Mouse (Mus musculus) forebrain, embryonic 14.5 days (tissue): ENCODE data around the gene Pam. TPM values are rescaled to one million over a fixed set of nuclear protein-coding genes. Genes with fewer than 3 reads are reported as not detected.

Experiments used
- ATAC-seq: fragments of 200-750 bp; cut with Nextera tagmentation; 2 replicates; pipeline ENCODE4 v1.8.0; 2017; ENCODE audit warnings: mild to moderate bottlenecking, moderate library complexity
- DNase-seq: peaks from one replicate; pipeline ENCODE4 v3.0.0-alpha.2; 2015; ENCODE audit warnings: low spot score
- H3K27ac ChIP-seq: fragments of 300-500 bp; sonication (generic); 2 replicates; pipeline ENCODE4 v1.5.1; 2014; ENCODE audit warnings: low read depth, mild to moderate bottlenecking, control low read depth, low read length, moderate library complexity
- H3K27me3 ChIP-seq: fragments of 300-500 bp; sonication (generic); replicated peaks from 2 replicates; pipeline ENCODE4 v1.6.1; 2014; ENCODE audit warnings: low read length, control low read depth, mixed read lengths; ENCODE audit not compliant: control insufficient read depth, insufficient read depth
- H3K36me3 ChIP-seq: fragments of 300-500 bp; sonication (generic); 2 replicates; pipeline ENCODE4 v1.6.1; 2014; ENCODE audit warnings: low read length, control low read depth; ENCODE audit not compliant: control insufficient read depth, insufficient read depth
- H3K4me1 ChIP-seq: fragments of 300-500 bp; sonication (generic); 2 replicates; pipeline ENCODE4 v1.6.1; 2014; ENCODE audit warnings: antibody characterized with exemption, low read length, control low read depth; ENCODE audit not compliant: control insufficient read depth, insufficient read depth
- H3K4me2 ChIP-seq: fragments of 300-500 bp; sonication (generic); 2 replicates; pipeline ENCODE4 v1.6.1; 2014; ENCODE audit warnings: mild to moderate bottlenecking, control low read depth, low read length
- H3K4me3 ChIP-seq: fragments of 300-500 bp; sonication (generic); 2 replicates; pipeline ENCODE4 v1.5.1; 2014; ENCODE audit warnings: low read depth, low read length, control low read depth
- H3K9ac ChIP-seq: fragments of 300-500 bp; sonication (generic); 2 replicates; pipeline ENCODE4 v1.6.1; 2014; ENCODE audit warnings: mild to moderate bottlenecking, low read length, control low read depth, moderate library complexity
- H3K9me3 ChIP-seq: fragments of 300-500 bp; sonication (generic); replicated peaks from 2 replicates; pipeline ENCODE4 v1.6.1; 2016; ENCODE audit warnings: low read length, control low read depth, mixed read lengths; ENCODE audit not compliant: control insufficient read depth
- WGBS: fragments of 180-500 bp; shearing (Covaris S2); extraction: QIAGEN DNeasy Blood & Tissue Kit; methylation state at CpG from one replicate; pipeline ENCODE4 v1.1.7; 2014; 5-methylcytosine and 5-hydroxymethylcytosine counted together
- polyA plus RNA-seq: library from polyadenylated mRNA; unstranded; fragments of >200 nt; fragmentation: Nextera tagmentation; extraction: Ambion mirVana; gene quantifications from 2 replicates; pipeline ENCODE4 v1.2.1, GENCODE M21; 2014

The Pam gene
- polyA plus RNA-seq, 1 experiment from 2014 or later = 41.7 TPM

DNA sequence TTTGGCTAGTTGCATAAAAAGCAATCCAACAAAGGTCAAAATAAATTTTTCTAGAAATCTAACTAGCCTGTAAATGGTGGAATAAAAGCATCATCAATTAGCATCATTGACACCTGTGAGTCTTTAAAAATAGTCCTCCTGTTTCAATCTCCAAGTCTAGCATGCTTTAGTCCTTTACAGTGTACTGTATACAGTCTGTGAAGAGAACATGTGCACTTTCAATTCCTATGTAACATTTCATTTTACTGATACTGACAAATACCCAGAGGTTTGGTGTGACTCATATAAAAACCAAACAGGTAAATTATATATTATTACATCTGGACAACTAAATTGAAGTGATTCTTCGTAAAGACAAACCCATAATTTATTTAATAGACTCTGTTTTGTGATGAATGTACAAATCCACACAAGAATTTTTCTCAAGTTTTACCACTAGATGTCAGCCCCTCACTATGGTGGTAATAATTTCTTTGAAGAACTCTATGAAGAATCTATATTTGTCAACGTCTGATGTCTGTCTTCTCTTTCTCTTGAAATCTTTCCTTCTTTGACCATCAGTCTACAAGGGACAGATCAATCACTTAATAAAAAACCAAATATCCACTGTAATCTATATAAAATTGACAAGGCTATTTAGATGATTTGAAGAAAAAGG lies 286.1 kb downstream of the Pam start:
- DNase-seq (peak; percentile 81), ATAC-seq (peak; percentile 68)
- no peaks in the 10 kb centered on the region for H3K36me3 ChIP-seq
- no peaks in the 10 kb centered on the region for H3K4me1 ChIP-seq
- H3K9ac ChIP-seq = no peak overlapping the region
- no peak overlapping the region for H3K27ac ChIP-seq
- no peak overlapping the region for H3K4me2 ChIP-seq
- H3K27me3 ChIP-seq = no peaks in the 10 kb centered on the region
- WGBS = 39% methylated on average over 2 of the region's 2 CpGs
- no peaks in the 10 kb centered on the region for H3K9me3 ChIP-seq
- H3K4me3 ChIP-seq = no peak overlapping the region

DNA sequence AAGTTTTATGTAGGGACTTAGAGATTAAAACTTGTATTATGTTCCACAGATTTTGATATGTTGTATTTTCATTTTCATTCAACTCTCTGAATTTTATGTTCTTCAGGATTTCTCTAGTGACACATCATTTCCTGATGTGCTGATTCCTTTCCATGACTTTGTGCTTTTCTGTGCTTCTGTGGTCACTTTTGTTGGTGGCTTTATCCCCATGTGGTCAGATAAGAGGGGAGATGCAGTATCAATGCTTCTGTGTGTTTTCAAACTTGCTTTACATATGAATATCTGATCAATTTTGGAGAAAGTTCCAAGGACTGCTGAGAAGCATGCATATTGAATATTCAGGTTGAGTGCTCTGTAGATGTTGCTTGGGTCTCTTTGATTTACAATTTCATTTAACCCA lies 290.9 kb downstream of the Pam start:
- Histone ChIP-seq H3K27me3 (no peaks in the 10 kb centered on the region), H3K4me2 (no peak overlapping the region), H3K9me3 (no peaks in the 10 kb centered on the region), H3K36me3 (no peaks in the 10 kb centered on the region), H3K27ac (no peak overlapping the region), H3K4me3 (no peak overlapping the region), H3K9ac (no peak overlapping the region), H3K4me1 (no peaks in the 10 kb centered on the region)
- ATAC-seq = no peak
- no peak for DNase-seq

DNA sequence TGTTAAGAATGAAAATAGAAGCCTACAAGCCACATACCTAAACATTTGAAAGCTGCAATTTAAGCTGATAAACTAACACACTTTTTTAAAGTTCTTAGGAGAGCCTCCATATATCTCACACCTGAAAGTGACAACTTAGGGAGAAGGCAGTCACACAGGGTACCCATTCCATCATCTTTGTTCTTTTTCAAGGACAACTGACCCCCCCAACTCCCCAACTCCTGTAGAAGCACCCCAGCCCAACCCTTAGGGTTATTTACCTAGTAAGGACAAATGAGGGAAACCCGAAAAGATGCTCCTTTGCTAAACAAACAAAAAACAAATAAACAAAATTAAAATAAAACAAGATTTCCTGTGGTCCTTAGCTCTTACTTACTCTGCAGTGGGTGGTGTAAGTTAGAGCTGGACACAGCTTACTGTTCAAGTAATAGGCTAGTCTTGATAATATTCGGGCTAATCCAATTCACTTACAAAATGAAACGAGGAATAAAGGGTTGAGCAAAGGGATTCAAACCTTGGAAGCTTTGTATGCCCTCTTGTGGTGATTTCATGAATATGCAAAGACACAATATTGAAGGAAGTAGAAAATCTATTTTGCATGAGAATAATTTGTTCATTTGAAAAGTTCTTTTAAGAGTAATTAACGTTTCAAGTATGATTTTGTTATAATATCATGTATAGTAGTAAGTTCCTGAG lies 293.1 kb downstream of the Pam start:
- DNase-seq = peak; percentile 79

GRCm38 (mm10) chr1:97795936-97796335 lies 299.5 kb downstream of the Pam start:
- DNase-seq = no peak
- Histone ChIP-seq H3K4me2 (no peak overlapping the region), H3K36me3 (no peaks in the 10 kb centered on the region), H3K27ac (no peak overlapping the region), H3K4me3 (no peak overlapping the region), H3K4me1 (no peaks in the 10 kb centered on the region), H3K9ac (no peak overlapping the region), H3K9me3 (no peaks in the 10 kb centered on the region), H3K27me3 (no peaks in the 10 kb centered on the region)
- ATAC-seq = no peak
- 89% methylated on average over 9 of the region's 9 CpGs for WGBS

More for the DNA sequence above, 293.1 kb downstream of the Pam start:
- no peaks in the 10 kb centered on the region for H3K4me1 ChIP-seq
- H3K4me2 ChIP-seq = no peak overlapping the region
- H3K36me3 ChIP-seq = no peaks in the 10 kb centered on the region
- H3K9me3 ChIP-seq = no peaks in the 10 kb centered on the region
- no peak overlapping the region for H3K4me3 ChIP-seq
- no peak overlapping the region for H3K9ac ChIP-seq
- 0 out of 2 replicates have a peak, but pooled peaks have one; percentile 55 for ATAC-seq
- H3K27ac ChIP-seq = no peak overlapping the region
- 33% methylated on average over 4 of the region's 4 CpGs for WGBS
- H3K27me3 ChIP-seq = no peaks in the 10 kb centered on the region

DNA sequence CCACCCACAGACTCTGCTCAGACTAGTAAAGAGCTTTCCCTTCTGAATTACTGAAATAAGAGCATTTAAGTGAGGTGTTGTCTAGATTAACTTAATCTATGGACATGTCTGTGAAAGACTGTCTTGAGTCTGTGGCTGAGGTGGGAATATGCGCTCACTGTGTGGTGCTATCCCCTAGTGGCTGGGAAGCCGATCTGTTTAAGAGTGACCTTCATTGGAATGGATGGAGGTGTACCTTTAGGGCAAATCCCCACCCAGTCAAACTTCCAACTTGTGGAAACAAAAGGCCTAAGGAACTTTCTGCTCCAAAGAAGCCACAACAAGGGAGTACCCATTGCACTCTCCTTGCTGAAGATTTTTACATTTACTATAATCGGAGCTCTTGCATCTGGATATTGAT lies 301.3 kb downstream of the Pam start:
- DNase-seq (no peak), ATAC-seq (no peak)
- Histone ChIP-seq H3K36me3 (no peaks in the 10 kb centered on the region), H3K4me2 (no peak overlapping the region), H3K27me3 (no peaks in the 10 kb centered on the region), H3K4me1 (no peaks in the 10 kb centered on the region), H3K4me3 (no peak overlapping the region), H3K9ac (no peak overlapping the region), H3K9me3 (no peaks in the 10 kb centered on the region), H3K27ac (no peak overlapping the region)
- WGBS = 93% methylated on average over 3 of the region's 3 CpGs

- 87% methylated on average over 2 of the region's 2 CpGs for WGBS
- Histone ChIP-seq H3K4me1 (no peaks in the 10 kb centered on the region), H3K27ac (no peak overlapping the region), H3K4me2 (no peak overlapping the region), H3K27me3 (no peaks in the 10 kb centered on the region), H3K9ac (no peak overlapping the region), H3K9me3 (no peaks in the 10 kb centered on the region), H3K36me3 (0 out of 2 replicates have a peak, but pooled peaks cover 5% of the 10 kb centered on the region), H3K4me3 (no peak overlapping the region)
- no peak; the same call in 1 of the 2 replicates for ATAC-seq
- DNase-seq = peak; percentile 45
These were observed 307.0 kb downstream of the Pam start for GRCm38 (mm10) chr1:97788490-97788889.

DNA sequence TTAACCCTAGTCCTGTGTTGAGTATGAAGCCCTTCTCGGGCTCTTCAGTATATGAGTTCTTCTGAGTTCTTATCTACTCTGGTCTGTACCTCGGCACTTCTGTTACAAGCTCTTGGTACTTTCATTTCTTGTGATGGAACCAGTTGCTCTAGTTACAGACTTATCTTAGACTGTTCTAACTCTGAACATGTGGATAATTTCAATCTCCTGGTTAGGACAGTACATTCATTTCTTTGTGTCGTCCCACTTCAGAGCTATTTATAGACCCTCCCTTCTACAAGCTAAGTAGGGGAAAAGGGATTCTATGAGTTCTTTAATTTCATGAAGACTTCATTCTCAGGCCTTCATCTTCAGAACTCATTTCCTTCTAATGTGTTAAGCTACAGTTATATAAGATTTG lies 307.8 kb downstream of the Pam start:
- no peak for ATAC-seq
- 0 out of 2 replicates have a peak, but pooled peaks cover 5% of the 10 kb centered on the region for H3K36me3 ChIP-seq
- no peak for DNase-seq
- no peak overlapping the region for H3K4me3 ChIP-seq
- WGBS = 92% methylated on average over 3 of the region's 3 CpGs
- no peaks in the 10 kb centered on the region for H3K4me1 ChIP-seq
- no peak overlapping the region for H3K9ac ChIP-seq
- H3K4me2 ChIP-seq = no peak overlapping the region
- H3K27me3 ChIP-seq = no peaks in the 10 kb centered on the region
- no peak overlapping the region for H3K27ac ChIP-seq
- H3K9me3 ChIP-seq = no peaks in the 10 kb centered on the region

DNA sequence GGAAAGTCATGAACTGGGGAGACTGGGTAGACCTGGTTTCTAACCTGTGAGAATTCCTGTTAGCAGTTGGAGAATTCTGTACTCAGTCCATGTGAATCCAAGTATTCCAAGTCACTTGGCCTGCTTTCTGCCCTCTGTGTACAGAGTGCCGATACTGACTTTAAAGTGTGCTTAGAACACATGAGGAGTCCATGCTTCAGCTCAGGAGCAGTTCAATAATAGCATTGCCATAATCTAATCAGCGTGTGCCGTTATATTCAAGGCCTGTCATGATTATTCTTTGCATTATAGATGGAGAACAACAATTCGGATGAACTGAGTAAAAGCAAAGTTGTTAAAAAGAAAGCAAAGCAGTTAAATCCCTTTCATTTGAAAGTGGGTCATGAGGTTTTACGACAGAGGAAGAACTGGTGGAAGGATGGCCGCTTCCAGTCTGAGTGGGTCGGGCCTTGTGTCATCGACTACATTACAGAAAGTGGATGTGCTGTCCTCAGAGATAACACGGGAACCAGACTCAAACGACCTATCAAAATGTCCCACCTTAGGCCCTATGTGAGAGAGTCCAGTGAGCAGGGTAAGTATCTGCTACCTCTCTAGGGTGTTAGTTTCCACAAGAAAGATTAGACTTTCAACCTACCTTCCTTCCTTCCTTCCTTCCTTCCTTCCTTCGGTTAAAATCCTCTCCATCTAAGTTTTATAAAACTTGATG lies 309.6 kb downstream of the Pam start:
- Histone ChIP-seq H3K9me3 (no peaks in the 10 kb centered on the region), H3K27me3 (no peaks in the 10 kb centered on the region), H3K36me3 (0 out of 2 replicates have a peak, but pooled peaks cover 5% of the 10 kb centered on the region), H3K27ac (no peak overlapping the region), H3K4me3 (no peak overlapping the region), H3K9ac (no peak overlapping the region), H3K4me1 (no peaks in the 10 kb centered on the region), H3K4me2 (no peak overlapping the region)
- DNase-seq (no peak), ATAC-seq (no peak)
- 92% methylated on average over 11 of the region's 11 CpGs for WGBS

DNA sequence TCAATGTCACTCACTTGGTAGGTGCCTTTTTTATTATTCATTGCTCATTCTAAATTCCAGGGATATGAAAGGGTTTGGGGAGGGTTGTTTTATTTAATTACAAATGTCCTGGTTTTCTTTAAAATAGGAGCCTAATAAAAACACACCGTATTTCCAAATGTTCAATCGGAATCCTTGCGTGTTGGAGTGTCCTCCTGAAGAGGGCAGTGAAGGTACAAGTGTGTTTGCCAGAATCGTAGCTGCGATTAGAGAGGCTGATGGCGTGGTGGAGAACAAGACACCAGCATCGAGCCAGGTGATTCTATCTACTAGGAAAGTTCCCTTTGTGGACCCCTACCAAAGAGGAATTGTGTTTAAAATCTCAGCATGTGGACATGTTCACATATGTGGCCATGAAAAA lies 310.5 kb downstream of the Pam start:
- Histone ChIP-seq H3K4me1 (no peaks in the 10 kb centered on the region), H3K27ac (no peak overlapping the region), H3K4me2 (no peak overlapping the region), H3K9me3 (no peaks in the 10 kb centered on the region), H3K4me3 (no peak overlapping the region), H3K9ac (no peak overlapping the region), H3K27me3 (no peaks in the 10 kb centered on the region), H3K36me3 (0 out of 2 replicates have a peak, but pooled peaks cover 5% of the 10 kb centered on the region)
- ATAC-seq (no peak), DNase-seq (no peak)
- 75% methylated on average over 7 of the region's 7 CpGs for WGBS
